Mouse (Mus musculus): ENCODE results near the gene Abhd12b. TPM values are rescaled to one million over a fixed set of nuclear protein-coding genes. Genes with fewer than 3 reads are reported as not detected.

The Abhd12b gene
- polyA plus RNA-seq (2017; shearing (Covaris generic)), result 1 to 10 TPM in 2 of 3 experiments, under 1 TPM in 1; 0.53 to 3.1 (median 1.9) TPM

DNA sequence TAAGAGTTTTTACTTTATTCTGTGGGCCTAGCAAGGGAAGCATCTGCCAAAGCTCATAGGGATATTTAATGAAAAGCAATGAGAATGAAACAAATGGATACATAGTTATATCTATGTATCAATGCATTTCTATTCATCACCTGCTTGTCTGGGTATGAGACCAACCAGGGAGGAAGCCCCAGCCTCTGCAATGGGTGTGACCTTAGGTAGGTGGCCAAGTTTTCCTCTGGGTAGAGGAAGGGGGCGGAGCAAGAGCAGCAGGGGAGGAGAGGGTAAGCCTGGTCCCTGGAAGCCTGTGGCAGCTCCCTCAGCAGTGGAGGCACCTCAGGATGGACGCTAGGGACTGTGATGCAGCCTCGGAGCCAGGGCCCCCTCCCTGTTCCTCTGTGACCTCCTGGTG is at the start of gene Abhd12b:
Gene Abhd12b (plus strand): TSS at position 301 of the 400 bp plus-strand sequence.
- no peak for ATAC-seq

DNA sequence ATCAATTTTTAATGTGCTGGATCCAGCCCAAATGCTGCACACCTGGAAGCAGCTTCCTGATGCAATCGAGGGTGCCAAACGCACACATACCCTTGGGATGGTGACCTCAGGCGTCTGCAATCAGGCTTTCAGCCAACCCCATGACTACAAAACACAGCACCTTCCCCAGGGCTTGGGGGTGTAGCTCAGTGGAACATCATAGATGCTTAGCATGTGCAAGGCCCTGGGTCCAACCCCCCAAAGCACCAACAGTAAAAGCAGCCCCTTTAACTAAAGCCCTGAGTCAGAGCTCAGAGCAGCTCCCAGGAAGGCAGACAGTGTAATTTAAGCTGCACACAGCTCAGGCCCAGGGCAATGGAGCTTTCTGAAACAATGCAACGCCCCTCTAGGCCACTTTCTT is 49.7 kb upstream of the Abhd12b start:
- ATAC-seq, result no peak

DNA sequence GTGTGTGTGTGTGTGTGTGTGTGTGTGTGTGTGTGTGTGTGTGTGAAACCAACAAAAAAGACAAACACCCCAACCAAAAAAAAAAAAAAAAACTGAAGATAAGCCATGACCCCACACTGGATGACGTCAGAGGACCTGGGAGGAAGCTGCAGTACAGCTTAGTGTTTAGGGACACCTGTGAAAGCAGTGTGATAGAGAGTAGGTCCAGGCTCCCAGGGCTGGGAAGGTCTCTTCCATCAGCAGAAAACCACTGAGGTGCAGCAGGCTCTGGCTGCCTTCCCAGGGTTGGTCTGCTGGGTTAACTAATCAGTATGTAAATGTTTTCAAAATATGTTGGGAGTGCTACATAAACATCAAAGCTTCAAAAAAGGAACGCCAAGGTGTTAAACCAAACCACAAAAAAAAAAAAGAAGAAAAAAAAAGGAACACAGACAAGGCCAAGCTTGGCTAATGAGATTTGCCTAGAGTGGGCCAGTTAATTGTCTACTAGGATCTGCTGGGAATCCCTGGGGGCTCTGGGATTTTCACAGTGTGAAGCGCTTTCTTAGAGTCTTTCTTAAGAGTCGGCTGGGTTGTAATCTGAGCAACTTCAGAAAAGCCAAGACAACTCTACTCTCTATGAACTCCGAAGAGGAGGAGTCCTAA is 49.0 kb upstream of the Abhd12b start:
- peak; percentile 53 for ATAC-seq

DNA sequence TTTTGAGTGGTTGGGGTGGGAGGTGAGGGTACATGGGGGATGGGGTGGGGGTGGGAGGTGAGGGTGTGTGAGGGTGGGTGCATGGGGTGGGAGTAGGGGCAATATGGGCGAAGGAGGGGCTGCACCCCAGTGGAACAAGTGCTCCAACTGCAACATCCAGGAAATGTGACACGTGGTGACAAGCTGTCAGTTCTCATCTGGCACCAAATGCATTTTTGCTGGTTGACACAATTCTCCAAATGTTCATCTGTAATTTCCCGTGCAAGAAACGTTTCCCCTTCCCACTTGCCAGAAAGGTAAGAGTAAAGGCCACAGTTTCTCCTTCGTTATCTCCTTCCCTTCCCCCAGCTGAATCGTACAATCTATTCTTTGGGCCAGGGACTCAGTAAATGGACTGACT is 48.1 kb upstream of the Abhd12b start:
- no peak for ATAC-seq

DNA sequence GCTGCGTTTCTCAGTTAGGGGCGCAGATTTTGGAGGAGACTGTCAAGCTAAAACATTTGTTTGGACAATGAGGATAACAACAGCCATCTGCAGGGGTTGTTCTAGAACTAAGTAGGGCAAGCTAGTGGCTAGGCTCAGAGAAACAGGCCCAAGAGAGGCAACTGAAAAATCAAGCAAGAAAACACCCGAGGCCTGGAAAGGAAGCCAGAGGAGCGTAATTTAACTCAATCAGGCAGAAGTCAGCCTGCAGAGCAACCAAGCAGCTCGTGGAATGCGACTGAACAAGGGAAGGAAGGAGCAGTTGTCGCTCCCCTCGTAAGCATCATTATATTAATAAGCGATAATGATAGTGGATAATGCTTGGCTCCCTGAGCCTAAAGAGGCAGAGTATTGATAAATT is 47.4 kb upstream of the Abhd12b start:
- ATAC-seq, result no peak

DNA sequence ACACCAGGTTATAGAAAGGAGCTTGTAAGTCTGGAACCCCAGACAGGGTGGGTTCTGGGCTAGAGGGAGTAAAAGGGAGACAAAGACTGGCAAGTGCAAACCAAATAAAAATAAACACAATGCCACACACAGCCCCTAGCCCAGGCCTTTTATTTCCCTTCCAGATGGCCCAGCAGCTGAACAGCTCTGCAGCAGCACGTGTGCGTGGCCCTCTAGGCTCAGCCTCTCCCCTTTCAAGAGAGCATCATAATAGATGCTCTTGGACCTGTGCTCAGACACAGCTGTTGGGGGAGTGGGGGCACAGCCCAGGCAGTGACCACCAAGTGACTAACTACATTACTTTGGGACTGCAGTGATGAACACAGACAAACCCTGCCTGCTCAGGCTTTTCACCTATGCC is 45.8 kb upstream of the Abhd12b start:
- no peak for ATAC-seq

DNA sequence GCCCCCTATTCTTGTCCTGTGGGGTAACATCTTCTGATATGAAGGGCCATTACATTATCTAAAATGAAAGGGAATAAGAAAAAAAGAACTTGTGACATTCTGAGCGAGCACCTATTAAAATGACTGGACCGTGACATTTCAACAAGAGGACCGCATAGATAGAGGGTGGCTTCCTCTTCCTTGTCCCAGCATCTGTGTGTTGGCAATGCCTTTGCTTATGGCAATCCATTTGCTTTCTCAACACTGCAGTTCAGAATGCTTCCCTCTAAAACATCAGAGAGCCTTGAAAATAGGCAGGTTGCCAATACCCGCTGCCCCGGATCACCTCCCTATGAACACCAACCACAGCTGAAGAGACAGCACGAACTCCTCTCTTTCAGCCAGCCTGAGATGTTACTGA is 44.0 kb upstream of the Abhd12b start:
- ATAC-seq, result no peak

DNA sequence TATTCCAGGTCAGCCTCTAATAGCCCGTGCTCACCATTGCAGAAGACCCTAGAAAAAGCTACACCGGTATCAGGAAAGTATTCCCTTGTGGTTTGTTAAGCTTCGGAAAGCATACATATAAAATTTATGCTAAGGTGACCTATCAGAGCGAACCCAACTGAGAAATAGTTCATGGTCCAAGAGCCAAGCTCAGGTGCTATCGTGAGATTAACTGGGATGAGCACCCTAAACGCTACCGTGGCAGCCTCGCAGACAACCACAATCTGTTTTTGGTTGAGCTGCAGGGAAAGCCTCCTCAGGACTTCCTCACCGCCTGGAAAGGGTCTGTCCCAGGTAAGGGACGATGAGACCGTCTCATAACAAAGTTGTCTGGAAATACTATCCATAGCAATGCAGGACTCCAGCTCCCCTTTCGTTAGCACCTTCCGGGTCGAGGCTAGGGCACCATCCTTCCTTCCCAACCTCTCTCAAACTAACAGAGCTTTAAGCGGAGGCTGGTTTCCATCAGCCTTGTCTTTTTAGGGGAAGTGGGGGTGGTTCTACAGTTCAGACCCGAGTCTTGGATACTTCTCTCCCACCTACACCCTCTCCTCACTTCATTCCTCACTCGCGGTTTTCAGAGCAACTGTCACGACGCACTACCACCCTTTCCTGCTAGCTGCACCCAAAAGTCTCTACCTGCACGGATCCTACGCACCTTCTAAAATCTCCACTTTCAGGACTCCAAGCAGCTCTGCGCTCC is 43.4 kb upstream of the Abhd12b start:
- peak; percentile 19 for ATAC-seq

DNA sequence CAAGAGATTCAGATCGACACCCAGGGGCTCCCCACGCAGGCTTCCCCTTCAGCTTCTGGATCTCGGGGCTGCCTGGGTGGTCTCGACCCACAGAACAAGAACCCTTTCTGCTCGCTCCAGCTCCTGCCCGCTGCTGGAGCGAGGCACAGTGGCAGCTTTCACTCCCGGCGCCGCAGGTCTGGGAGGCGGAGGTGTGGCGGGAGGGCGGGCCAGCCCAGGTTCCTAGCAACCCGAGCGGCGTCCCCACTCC is 42.9 kb upstream of the Abhd12b start:
- ATAC-seq, result no peak

DNA sequence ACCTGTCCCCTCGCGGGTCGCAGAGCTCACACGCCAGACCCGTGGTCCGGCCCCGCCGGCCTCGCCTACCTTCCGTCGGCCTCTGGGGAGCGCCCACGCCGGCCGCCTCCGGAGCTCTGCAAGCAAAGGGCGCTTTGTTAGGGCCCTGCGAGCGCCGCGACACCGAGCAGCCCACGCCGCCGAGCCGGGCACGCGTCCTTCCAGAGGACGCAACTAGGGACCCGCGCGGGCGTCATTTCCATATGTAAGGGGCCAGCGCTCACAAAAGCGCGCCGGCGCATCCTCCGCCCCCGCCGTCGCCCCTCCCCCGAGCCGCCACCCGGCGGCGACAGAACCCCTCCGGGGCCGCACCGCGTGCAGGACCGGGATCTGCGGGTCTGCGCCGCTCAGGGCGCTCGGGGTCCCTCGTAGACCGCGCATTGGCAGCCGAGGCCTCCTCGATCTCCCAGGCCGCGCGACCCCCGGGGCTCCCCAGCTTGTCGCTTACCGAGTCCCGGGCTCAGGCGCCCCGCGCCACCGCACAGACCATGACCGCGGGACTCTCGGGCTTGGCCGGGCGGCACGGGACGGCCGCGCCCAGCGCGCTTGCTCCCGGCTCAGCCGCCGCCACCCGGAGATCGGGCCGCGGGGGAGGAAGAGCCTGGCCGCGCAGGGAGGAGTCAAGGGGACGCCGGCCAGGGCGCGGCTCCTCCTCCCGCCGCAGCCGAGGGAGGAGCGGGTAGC is 42.4 kb upstream of the Abhd12b start:
- peak; percentile 72 for ATAC-seq

DNA sequence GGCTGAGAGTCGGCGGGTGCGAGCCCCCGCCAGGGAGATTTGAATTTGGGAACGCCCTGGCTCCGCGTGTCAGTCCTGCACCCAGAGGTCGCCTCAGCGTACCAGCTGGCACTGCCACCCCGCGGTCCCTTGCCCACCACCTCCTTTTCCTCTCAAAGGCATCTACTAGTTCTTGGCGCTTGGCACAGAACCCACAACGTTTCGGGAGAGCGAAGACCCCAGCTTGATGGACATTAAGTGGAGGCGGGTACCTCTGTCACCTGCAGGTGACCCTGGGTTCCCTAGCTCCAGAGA is 41.9 kb upstream of the Abhd12b start:
- no peak for ATAC-seq

DNA sequence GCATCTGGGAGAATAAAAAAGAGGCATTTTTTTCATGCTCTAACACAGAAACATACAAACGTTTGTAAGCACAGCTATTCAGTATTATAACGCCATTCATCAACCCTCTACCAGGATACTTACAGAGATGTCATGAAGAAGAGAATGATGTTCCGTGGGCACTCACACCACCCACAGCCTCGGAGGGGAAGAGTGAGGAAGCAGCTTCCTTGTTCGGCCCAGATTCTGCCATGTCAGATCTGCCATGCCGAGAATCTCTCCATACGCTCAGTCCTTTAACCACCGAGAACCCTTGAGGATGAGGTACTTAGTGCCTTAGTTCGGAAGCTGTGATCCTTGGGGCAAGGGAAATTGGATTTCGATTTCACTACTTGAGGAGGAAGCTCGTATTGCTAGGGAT is 40.6 kb upstream of the Abhd12b start, which contains the start of gene Nin:
Gene Nin (minus strand): TSS at position 367 of the 400 bp plus-strand sequence.
- no peak for ATAC-seq

DNA sequence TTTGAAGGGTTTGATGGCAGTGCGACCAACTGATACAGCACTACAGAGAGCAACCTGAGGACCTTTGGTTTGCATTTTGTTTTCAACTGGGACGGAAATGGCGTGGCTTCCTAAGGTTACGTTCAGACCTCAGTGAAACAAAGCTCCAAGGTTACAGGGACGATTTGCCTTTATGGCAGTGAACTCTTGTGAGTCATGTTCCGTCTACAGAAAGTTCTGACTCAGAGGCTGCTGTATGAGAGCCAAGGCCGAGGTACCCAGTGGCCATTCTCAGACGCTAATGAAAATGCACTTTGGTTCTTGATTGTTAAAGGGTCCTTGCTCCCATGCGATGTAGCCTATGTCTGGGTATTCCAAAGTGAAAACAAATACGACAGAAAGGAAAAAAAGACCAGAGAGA is 36.8 kb upstream of the Abhd12b start:
- no peak for ATAC-seq

DNA sequence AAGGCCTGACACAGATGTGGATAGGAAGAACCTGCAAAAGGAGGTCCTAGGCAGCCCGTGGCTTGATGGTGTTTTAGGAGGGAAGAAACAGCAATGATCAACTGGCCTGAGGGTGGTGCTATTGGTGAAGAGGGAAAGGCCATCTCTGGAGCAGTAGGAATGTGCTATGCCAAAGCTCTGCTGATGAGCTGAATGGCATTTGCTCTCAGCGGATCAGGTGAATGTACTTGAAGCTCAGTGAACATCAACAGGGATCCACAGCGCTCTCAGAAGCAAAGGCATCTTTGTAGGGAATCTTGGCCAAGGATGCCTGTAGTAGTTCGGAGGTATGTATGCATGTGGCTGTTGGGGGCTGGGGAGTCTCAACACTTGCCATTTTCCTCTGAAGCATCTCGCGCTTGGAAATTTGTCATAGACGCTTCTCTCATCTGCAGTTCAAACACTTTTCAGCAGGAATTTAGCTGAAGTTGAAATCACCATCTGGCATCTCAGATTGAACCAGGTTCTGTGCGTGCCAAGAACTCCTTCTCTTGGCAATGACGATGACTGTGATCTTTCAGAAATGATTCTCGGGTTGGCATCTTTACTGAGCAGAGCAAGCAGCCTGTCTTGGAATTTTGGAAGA is 35.1 kb upstream of the Abhd12b start:
- no peak for ATAC-seq

DNA sequence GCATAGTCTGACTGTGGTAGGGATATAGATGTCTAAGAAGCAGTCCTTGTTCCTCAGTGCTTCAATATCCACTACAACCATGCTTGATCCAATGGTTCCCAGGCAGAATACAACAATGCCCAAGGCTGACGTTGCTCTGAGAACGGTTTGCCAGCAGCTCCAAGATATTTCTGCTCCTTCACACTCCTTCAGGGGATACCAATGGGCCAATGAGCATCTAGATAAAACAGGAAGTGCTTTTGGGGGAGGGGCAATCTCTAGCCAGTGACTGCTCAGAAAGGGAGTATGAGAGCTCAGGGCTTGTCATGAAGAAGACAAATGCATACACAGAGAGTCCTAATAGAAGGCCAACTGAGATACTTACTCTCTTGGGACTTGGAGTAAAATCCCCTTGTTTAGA is 34.4 kb upstream of the Abhd12b start:
- no peak for ATAC-seq

DNA sequence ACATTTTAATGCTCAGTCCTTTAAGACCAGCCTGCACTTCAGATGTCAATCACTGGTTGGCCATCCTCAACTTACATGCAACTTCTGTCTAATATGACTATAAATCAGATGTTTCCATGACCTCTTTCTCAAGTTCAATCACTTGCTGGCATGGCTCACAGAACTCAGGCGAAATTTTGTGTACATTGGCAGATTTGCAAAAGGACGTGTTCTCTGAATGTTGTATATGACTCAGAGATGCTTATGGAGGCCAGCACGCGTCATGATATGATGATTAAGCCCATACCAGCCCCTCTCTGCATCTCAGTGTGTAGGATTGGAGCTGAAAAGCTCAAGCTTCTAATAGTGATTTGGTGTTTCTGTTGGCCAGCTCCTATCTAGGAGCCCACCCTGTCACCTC is 27.3 kb upstream of the Abhd12b start:
- no peak for ATAC-seq

DNA sequence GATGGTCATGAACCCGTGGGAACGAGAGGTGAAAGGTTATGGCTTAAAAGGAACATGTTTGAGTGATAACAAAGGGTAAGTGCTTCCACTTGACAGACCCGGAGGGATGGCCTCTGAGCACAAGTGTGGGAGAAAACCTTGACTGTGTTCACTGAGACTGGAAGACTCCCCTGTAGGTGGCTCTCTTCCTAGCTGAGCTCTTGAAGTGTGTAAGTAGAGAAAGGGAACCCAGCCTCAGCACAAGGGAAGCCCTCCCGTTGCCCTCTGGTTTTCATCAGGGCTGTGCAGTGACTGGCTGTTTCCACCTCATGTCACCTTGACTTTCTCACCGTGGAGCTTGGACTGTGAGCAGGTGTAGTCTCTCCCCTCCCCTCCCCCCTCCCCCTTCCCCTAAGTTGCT is 24.8 kb upstream of the Abhd12b start:
- peak; percentile 63 for ATAC-seq

DNA sequence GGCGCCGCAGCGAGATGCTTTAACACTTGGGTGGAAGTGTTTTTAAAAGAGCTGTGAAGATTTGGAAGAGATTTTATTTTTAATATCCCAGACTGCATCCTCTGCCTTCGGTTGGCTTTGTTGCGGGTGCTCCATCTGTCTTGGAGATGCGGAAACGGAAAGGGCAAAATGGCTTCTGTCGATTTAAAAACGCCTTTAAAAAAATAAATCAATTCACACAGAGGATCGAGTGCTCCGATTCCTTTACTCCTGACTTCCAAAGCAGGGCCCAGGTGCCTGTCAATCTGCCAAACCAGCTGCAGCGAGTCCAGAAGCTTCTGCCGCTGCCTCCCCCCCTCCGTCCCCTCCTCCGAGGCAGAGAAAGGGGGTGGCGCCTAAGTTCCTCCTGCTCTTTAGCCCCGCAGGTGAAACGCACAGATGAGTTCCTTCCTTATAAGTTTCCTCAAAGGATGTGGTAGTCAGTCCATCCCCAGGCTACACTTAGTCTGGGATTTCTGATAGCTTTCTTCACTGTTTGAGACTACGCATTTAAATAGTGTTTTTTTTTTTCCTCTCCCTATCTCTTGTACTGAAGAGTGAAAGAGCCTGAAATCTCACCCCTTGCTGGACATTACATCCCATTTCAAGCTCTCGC is 22.8 kb upstream of the Abhd12b start:
- ATAC-seq, result no peak

DNA sequence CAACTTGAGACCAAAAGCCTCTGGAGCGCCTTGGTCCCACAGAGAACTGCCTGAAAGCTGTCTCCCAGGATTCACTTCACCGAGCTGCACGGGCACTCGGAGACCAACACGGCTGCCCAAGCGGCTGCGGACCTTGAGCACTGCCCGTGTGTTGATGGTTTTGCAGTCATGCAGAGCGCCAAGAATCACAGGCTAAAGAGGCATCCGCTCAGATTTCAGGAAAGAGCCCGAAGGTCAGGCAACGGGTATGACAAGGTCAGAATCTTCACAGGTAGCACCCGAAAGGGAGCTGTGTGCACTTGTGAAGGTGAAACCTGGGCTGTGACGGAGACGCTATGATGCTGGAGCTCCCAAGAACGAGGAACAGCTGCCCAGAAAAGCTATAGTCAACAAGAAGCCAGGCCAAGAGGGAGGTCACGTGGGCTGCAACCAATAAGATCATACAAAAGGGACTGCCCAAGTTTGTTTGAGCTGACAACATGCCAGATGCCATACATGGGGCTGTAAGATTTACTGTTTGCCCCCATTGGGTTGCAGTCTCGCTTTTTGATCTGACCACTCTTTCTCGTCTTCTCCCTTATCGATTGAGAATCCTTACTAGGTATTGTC is 19.2 kb upstream of the Abhd12b start:
- no peak for ATAC-seq

DNA sequence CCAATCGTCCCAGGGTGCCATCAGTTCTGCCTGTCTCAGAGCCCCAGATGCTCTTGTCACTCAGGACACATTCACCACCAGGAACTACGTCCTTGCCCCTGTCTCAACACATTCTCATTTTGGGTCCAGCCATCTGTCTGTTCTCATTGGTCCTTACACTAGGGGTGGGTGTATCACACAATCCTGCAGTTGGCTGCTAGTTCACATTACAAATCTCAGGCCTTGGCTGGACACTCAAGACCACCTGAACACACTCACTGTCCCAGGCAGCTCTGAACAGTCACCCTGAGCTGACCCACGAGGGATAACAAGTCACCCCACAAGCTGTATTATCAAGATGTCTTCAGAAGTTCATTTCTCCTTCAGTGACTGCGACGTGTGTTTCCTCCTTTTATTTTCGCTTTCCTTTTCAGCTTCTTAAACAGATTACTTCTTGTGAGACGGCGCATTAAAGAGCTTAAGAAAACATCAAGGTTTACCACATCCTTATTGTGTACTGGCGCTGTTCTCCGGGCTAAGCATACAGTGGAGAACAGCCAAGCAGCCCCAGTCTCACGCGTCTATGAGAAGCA is 17.7 kb upstream of the Abhd12b start:
- peak; percentile 97 for ATAC-seq

DNA sequence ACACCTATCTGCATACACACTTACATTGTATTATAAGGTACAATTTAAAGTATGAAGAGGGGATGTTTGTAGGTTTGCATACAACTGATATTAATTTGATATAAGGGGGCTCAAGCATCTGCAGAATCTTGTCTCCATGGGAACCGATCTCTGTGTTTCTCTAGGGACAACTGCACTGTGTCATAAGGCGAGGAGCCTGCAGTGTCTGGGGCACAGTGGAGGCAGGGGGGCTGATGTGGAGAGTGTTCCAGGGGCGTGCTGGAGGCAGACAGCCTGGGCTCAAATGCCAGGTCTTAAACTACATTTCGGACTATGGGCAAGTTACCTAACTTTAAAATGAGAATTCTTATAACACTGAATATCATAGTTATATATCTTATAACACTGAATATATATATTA is 16.8 kb upstream of the Abhd12b start:
- no peak for ATAC-seq

DNA sequence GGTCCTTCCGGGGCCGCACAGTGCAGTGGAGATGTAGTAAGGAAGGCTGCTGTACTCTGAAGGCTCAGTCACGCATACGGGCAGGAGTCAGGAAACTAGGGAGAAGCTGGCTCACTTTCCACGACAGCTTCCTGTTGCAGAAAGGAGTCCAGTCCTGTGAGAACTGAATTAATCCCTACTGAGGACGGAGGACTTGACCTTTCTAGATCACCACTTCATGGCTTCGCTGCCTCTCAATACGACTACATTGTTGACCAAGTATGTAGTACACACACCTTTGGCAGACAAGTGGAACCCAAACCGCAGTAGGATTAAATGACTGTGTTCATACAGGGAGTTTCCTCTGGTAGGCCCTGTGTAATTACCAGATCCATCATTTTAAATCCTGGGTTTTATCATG is 16.3 kb upstream of the Abhd12b start:
- ATAC-seq, result no peak

DNA sequence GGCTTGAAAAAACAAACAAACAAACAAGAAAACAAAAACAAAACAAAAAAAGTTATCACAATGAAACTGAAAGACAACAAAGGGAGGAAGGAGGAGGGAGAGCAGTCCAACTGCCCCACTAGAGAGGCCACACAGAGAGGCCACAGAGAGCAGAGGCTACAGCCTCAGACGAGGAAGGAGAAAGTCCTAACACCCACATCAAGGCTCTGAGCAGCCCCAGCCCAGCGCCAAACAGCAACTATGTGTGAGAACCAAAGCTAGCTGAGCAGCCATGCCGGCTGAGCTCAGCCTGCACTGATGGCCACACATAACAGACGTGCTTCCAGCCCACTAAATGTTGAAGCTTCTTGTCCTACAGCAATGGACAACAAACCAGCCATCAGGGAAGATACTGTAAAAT is 14.1 kb upstream of the Abhd12b start:
- ATAC-seq, result no peak

Data from inflammation-experienced regulatory T-cells, adult 6 months (primary cell).